Mouse (Mus musculus) erythroblast, embryonic 14.5 days (primary cell): ENCODE data around the gene Ankrd34c.

ENCODE experiments used
- GATA1 ChIP-seq: IDR thresholded peaks from 2 replicates; pipeline ENCODE4 v1.6.1; 2012; ENCODE audit warnings: low read length, inconsistent platforms, mixed read lengths
- TAL1 ChIP-seq: IDR thresholded peaks from 3 replicates; pipeline ENCODE4 v1.6.1; 2012; ENCODE audit warnings: low read length, inconsistent platforms, mixed read lengths

DNA sequence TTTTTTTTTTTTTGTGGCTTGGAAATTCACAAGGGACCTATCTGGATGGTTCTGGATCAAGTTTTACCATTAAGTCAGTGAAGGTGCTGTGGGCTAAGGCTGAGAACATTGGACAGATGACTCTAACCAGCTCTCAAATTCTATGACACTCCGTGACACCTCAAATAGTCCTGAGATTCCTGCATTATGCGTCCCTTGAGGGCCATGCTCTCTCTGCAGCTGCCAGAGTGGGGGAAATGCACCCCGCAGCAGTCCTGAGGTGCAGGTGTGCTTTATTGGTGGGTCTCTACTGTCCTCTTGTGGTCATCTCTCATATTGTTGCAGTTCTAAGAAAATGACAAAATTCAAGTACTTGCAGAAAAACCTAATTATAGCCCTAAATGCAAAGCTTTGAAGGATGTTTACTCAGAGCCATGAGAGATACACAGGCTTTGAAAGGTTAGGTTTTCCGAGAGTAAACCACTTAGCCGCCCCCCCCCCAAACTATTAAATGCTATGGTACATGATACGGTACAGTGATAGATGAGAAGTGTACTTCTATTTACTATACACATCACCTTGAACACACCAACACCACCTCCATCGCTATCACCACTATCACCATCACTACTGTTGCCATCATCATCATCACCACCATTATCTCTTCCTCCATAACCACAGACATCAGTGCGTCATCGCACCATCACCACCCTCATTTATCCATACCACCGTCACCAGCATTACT is 50.6 kb downstream of the Ankrd34c start:
- TF ChIP-seq GATA1 = no peak
- TF ChIP-seq TAL1 = no peak
